Mouse (Mus musculus) adrenal gland, postnatal 10 days (tissue): Measurements from ENCODE around the gene Dusp13. TPM values are rescaled to one million over a fixed set of nuclear protein-coding genes. Genes with fewer than 3 reads are reported as not detected.

Experiments used
- DNase-seq: peaks from one replicate; pipeline ENCODE4 v3.0.0; 2021; ENCODE audit warnings: mixed read lengths
- total RNA-seq, 2 experiments: library from RNA; stranded (reverse); gene quantifications; 2 replicates each; pipeline ENCODE4 v1.2.3; 2021

Gene Dusp13
- total RNA-seq, 2 experiments from 2014 or later: 0.36 to 3.4 TPM

DNA sequence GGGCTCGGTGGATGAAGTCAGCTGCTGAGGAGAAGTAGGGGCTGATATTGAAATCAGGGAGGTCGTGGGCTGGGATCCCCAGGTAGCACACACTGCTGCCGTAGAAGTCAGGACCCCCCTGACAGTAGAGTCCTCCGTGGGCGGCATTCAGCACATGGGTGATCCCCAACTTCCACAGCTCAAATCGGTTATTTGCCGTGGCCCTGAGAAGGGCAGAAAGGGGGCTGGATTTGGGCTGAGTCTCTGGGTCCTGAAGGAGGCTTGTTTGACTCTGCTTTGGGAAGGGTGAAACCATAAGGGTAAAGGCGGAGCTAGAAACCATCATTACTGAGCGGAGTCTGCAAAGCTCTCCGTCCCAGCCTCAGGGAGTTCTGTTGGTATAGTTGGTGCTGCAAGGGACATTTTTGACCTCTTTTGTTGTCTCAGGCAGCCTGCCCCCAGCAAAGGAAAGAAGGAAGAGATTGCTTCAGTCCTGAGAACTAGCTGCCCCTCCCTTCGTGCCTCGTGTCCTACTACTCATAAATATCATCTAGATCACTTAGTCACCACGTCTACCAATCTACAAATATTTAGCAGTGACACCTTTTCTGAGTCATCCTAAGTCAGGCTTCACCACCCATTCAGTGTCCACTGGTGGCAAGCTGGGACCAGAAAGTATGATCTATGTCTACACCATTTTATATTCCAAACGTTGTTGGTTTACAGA, 3.4 kb downstream of the Dusp13 start:
- no peak for DNase-seq

GRCm38 (mm10) chr14:21746846-21747245, 4.1 kb downstream of the Dusp13 start:
- DNase-seq: no peak

DNA sequence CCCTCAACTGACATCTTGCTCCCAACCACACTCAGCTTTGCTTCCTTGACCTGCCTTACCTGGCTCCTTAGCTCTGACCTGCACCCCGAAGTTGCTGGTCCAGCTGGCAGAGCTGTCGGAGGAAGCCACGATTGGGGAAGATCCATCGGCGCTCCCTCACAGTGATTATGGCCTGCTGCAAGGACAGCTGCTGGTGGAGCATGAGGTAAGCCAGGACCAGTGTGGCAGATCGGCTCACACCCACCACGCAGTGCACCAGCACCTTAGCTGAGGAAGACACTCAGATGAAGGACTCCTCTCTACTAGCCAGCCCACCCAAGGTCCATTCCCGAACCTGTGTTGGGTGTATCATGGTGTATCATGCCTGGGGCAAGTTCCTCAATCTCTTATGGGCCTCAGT, 4.7 kb downstream of the Dusp13 start:
- no peak for DNase-seq

GRCm38 (mm10) chr14:21745149-21745548, 5.8 kb downstream of the Dusp13 start:
- no peak for DNase-seq

DNA sequence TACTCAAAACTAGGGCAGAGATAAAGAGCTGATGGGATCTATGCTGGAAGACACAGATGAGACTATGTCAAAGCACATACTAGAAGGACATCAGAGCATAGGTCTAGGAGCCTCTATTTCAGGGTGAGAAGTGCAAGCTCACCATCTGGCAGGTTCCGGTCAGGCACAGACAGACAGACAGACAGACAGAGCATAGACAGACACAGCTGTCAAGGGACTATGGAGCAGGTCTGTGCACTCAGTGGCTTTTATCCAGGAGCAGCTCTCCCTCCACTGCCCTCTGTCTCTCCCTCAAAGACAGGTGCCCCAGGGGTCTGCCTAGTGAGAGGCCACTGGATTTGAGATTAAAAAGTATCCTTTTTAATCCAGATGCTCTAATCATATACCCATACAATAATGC, 6.8 kb downstream of the Dusp13 start:
- no peak for DNase-seq

DNA sequence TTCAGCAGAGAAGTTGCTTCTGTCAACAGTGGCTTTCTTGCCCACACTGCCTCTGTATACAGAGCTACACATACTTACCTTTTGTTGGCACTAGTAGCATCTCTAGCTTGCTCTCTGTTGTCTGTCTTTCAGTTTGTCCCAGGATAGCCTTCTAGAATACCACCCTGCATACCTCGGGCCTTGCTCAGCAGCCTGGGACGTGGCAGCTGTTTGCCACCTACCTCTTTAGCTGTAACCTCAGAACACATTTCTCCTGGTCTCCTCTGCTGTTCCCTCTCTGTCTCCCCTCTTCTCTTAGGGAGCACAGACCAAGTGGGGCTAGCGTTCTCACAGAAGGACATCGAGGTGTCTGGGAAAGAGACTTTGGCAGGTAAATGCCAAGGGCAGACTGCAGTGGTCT, 8.5 kb downstream of the Dusp13 start:
- no peak for DNase-seq

DNA sequence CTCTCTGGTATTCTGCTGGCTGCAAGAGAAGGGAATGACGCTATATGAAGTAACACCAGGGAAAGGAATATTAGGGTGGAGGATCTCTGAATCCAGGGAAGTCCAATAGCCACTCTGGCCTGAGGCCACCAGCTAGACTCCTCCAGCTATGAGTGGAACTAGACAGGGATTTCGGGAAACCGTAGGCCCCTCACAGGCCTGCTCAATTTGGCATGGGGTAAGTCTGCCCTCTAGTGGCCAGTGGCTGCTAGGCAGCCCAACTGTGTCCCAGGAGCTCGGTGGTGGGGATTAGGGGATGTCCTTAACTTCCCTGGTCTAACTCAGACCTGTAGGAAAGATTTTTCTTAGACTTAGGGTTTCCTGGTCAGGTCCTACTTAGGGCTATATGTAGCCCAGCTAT, 9.2 kb downstream of the Dusp13 start:
- peak; percentile 90 for DNase-seq

DNA sequence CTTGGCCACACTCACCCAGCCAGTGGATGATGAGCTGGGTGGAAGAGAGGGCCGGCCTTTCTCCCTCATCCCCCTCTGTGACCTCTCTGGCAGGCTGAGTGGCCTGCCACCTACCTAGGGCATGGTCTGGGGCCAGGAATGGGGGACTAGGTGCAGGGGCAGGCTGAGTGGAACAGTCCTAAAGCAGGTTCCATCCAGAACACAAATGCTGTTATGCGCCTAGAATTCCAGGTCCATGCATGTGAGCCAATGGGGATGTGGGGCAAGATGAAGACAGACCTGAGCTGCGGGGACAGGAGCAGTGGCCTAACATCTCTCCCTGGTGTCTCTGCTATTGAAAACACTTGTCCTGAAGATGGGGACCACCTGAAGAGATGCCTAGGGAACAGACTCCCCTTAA, 9.7 kb downstream of the Dusp13 start:
- DNase-seq: no peak

DNA sequence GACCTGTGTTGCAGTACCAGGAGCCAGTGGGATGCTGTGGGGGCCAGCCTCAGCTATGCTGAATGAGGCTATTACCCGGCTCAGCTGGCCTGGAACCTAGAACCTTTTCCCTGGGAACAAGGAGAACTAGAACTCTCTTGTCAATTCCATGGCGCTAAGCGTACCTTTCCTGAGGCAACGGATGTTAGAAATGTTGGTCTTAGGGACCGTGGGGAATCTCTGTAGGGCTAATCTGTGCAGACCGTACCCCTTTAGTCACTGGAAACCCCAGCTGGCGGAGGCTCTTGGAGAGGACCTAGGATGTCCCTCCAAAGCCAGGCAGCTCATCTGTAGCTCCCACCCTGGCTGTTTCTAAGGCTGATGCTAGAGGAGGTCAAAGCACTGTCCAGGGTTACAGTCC, 10.6 kb downstream of the Dusp13 start:
- no peak for DNase-seq

DNA sequence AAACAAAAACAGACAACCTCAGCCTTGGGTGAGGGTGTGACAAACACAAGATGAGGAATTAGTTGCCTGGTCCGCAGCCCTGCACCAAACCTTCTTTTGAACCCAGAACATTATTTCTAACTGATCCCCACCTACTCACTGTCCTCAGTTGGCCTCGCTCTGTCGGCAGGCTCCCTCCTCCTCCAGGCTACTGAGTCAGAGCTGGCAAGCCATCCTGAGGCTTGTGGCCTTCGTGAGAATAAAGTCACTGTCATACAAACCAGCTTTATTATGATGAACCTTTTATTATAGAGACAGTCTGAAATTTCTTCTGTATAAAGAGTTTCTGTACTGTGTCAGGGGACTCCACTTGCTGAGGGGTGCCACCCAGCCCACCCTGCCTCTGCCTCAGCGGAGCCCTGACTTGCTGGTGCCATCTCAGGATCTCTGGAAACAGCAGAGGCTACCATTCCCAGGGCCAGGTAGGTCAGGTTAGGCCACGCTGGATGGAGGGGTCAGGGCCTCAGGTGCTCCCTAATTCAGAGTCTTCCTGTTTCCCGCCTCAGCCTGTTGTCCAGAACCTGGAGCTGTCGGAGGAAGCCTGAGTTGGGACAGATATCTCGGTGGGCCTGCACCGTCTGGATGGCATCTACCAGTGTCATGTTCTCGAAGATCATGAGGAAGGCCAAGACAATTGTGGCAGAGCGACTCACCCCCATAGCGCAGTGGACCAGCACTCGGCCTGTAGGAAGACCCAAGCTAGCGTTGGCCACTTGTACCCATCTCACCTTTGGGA, 17.7 kb downstream of the Dusp13 start:
- DNase-seq: no peak

DNA sequence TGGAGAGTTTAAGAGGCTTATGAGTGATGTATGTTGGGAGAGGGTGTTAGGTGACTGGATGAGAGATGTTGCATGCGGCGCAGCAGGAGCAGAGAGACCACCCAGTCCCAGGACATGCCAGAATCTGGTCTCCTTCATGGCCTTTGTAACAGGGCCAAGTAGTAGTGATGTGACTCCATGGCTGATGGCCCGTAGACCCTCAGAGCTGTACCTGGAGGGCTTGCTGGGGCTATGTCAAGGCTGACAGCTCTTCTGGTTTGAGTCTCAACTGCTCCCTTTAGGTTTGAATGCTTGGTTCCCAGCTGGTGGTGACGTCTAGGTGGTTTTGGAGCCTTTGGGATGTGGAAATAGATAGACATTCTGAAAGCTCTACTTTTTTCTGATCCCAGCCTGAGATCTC, 21.0 kb downstream of the Dusp13 start:
- no peak for DNase-seq

DNA sequence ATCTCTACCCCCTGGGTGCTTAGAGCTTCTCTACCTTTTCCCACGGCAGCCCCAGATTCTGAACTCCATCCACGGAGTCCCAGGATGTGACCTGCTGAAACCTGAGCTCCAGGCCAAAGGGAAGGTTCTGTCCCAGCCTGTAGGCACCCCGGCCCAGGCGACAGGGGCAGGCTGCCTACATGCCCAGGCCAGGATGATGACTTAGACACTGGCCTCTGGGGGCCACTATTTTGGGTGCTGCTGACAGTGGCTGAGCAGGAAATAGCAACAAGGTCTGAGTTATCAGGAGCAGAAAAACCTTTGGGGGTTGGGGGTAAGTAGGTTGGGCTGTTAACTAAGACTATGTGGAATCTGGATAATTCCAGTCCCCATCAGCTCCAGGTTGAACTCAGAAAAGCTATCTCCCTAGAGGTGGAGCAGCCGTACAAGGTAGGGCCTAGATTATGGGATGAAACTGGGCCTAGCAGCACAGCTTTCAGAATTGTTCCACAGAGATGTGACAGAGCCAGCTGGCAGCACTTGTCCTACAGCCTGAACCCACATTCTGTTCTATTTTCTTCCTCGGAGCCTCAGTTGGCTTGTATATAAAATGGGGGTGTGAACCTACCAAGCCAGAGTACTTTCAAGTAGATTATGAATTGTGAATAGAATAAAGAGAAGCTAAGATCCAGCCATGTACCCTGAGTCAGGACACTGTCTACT, 21.8 kb downstream of the Dusp13 start:
- DNase-seq: no peak

DNA sequence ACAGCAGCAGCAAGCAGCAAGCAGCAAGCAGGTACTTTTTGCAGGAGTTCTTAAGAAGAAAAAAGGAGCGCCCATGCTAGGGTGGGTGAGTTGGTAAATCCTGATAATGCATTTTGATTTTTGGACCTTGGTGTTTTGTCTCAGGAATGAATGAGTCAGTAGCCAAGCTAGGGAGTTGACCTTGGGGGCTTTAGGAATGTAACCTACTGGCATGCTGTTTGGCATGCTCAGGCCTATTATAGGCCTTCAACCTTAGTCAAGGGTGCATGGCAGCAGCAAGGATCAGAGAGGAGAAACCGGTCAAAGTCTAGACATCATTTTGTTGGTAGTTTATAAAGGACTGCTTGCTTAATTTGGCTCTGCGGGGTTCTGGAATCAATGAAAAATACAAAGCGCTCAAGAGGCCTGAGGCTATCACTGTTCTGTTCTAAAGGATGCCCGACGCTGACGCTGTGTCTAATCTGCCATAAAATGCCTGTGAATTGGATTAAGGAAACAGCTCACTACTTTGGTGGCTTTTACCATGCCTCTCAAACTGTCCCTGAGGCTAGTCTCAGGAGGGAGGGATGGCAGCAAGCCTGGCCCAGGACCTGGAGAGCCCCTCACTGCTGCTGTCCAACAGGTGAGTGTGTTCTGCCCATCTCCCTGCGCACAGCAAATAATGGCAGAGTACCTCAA, 28.8 kb downstream of the Dusp13 start:
- DNase-seq: no peak

DNA sequence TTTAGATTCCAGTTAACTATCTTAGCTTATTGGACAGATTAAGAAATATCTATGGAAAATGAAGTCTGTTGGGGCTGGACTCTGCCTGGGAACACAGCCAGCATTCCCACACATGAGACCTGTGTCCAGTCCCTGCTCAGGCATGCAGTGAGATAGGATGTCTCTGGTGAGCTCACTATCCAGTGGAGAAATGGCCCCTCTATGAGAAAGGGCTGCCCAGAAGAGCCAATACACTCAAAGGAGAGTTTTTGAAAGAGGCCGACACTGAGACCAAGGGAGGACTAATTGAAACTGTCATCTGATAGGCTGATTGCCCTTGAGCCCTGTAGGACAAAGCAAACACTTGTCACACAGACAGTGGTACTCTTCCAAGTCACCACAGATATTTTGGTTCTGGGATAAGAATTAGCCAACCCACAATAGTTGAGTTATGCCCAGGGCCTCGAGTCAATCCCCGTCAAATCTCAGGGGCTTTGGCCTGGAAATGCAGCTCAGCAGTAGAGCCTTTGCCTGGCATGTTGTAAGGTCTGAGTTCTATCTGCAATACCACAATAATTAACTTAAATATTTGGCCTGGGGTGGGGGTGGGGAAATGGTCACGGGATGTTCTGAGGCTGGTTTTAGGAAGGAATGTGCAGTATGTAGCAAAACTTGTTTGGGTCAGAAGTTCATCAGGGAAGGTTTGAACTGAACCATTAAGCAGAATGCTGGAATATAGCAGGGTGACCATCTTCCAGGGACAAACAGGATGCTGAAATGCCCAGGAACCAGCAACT, 30.4 kb downstream of the Dusp13 start:
- no peak for DNase-seq

DNA sequence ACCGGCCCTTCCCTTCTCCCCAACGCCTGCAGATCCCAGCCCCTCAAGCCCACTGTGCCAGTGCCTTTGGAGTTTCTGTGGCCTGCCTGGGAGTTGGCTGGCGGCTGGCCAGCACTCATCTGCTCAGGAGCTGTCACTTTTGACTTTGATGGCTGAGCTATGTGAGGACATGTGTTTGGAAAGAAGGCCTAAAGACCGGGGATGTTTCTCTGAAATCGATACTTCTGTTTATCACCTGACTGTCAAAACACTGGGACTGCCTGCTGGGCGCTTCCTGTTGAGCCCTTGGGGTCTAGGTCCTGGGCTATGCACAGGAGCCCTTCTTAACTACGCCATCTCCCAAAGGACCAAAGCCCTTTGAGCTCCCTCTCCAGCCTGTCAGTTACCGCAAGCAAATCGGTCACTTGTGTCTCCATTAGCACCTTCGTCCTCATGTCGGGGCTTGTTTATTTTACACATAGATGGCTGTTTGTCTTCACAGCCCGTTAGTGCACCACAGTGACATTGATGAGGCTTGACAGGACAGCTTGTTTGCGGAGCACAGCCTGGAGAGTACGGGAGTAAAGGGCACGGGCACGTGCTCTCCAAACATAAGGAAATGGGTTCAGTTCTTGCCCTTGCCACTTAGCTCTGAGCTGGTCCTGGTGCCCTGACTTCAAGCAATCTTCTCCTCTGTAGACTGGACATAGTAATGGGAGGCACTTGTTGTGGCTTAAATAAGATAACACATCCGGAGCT, 31.2 kb downstream of the Dusp13 start:
- DNase-seq: no peak

- DNase-seq: no peak
These were observed 36.5 kb downstream of the Dusp13 start, which contains the start of gene Dupd1 for GRCm38 (mm10) chr14:21714486-21714885. Gene Dupd1 (minus strand): TSS chr14:21714576.

DNA sequence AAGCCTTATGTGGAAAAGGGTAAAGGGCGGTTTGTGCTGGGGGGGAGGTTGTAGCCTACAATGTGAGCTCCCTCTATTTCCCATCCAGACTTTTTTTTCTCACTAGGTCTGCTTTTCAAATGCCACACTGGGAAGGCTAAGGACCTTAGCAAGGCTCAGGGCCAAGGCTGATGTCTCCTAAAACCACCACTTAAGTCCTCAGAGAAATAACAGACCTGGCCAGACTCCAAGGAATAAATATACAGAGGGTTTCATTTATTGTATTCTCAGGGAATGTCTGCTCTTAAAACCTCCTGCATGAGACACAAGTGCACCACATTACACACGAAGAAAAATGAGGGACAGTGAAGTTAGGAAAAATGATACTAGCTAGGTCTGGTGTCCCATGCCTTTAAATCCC, 39.8 kb downstream of the Dusp13 start:
- DNase-seq: no peak

GRCm38 (mm10) chr14:21709545-21709944, 41.4 kb downstream of the Dusp13 start:
- peak; percentile 58 for DNase-seq

DNA sequence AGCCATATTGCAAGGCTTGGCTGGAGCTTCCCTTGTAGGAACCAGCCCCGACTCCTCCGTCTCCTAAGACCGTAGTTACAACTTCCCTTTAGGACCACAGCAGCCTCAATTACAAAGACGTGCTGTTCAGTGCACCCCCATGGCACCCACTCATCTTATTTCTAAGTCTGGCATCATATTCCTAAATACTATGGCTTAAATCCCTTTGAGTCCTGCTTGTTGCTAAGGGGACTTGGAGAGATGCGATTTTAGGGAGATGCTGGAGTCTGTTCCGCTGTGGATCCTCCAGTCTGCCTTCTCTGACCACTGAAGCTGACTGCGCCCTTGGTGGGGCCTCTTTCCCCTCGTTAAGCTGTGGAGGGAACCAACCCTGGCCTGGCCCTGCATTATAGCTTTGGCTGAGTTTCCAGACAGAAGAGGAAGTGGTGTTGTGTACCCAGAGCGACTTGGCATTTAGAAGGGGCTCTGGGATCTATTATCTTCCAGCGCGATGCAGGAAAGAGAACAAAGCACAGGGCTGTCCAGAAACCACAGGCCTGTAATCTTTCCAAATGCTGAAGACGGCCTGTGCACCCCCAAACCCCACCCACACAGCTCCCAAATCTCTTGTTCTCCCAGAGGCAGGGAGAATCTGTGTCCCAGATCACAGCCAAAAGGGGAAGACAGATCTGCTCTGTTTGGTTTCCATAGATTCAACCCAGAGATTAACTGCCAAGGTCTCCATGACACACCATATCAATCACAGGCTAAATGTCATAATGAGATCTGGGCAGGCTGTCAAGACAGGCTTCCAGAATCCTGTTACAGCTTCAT, 44.0 kb downstream of the Dusp13 start:
- peak; percentile 48 for DNase-seq

GRCm38 (mm10) chr14:21705462-21705861, 45.5 kb downstream of the Dusp13 start:
- no peak for DNase-seq
